Mouse (Mus musculus) intestine, embryonic 16.5 days (tissue): ENCODE measurements at regions not wholly inside any gene's neighbourhood (a gene's known extent, or its start where the extent isn't known, plus 50 kb on each side); places are given as distances from the start of the nearest gene placed in this dataset.

Experiments used
- ATAC-seq: fragments of 200-750 bp; cut with Nextera tagmentation; 2 replicates; pipeline ENCODE4 v1.8.0; 2017; ENCODE audit warnings: moderate TSS enrichment, moderate library complexity
- H3K27ac ChIP-seq: fragments of 300-500 bp; sonication (generic); 2 replicates; pipeline ENCODE4 v1.5.1; 2014; ENCODE audit warnings: mild to moderate bottlenecking, low read length
- H3K27me3 ChIP-seq: fragments of 300-500 bp; sonication (generic); replicated peaks from 2 replicates; pipeline ENCODE4 v1.6.1; 2014; ENCODE audit warnings: low read length, control low read depth, mixed read lengths; ENCODE audit not compliant: control insufficient read depth, insufficient read depth
- H3K36me3 ChIP-seq: fragments of 300-500 bp; sonication (generic); 2 replicates; pipeline ENCODE4 v1.6.1; 2014; ENCODE audit warnings: low read length, control low read depth; ENCODE audit not compliant: control insufficient read depth, insufficient read depth
- H3K4me1 ChIP-seq: fragments of 300-500 bp; sonication (generic); 2 replicates; pipeline ENCODE4 v1.6.1; 2014; ENCODE audit warnings: low read length, control low read depth, mixed read lengths; ENCODE audit not compliant: control insufficient read depth, insufficient read depth
- H3K4me2 ChIP-seq: fragments of 300-500 bp; sonication (generic); 2 replicates; pipeline ENCODE4 v1.6.1; 2014; ENCODE audit warnings: low read depth, low read length, control low read depth
- H3K4me3 ChIP-seq: fragments of 300-500 bp; sonication (generic); 2 replicates; pipeline ENCODE4 v1.5.1; 2014; ENCODE audit warnings: mild to moderate bottlenecking, low read length
- H3K9ac ChIP-seq: fragments of 300-500 bp; sonication (generic); 2 replicates; pipeline ENCODE4 v1.6.1; 2014; ENCODE audit warnings: low read depth, low read length
- H3K9me3 ChIP-seq: fragments of 300-500 bp; sonication (generic); 2 replicates; pipeline ENCODE4 v1.6.1; 2016; ENCODE audit warnings: low read length, control low read depth; ENCODE audit not compliant: control insufficient read depth
- WGBS: fragments of 180-500 bp; shearing (Covaris S2); extraction: QIAGEN DNeasy Blood & Tissue Kit; methylation state at CpG from one replicate; pipeline ENCODE4 v1.1.7; 2014; 5-methylcytosine and 5-hydroxymethylcytosine counted together

DNA sequence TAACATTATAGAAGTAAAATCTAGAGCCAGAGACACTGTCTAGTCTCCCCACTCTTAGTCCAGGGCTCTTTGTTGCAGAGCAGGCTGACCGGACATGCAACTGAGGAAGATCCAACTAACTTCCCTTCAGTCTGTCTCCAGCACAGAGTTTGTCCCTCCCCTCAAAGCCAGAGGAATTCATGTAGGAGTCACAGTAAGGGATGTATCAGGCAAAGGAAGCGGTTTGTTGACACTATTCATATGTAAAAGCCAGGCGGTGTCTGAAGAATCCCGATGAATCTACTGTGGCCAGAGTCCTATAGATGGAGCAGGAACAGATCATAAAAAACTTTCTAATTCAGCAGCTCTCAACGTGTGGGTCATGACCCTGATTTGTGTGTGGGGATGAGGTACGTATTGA is 179.7 kb upstream of the Foxn2 start:
- no peaks in the 10 kb centered on the region for H3K36me3 ChIP-seq
- H3K9ac ChIP-seq = no peak overlapping the region
- no peak overlapping the region for H3K4me3 ChIP-seq
- H3K4me2 ChIP-seq = no peak overlapping the region
- H3K9me3 ChIP-seq = no peaks in the 10 kb centered on the region
- no peak for ATAC-seq
- H3K4me1 ChIP-seq = peaks cover 9% of the 10 kb centered on the region; the same call in 1 of the 2 replicates
- 52% methylated on average over 6 of the region's 6 CpGs for WGBS
- no peaks in the 10 kb centered on the region for H3K27me3 ChIP-seq
- H3K27ac ChIP-seq = no peak overlapping the region

DNA sequence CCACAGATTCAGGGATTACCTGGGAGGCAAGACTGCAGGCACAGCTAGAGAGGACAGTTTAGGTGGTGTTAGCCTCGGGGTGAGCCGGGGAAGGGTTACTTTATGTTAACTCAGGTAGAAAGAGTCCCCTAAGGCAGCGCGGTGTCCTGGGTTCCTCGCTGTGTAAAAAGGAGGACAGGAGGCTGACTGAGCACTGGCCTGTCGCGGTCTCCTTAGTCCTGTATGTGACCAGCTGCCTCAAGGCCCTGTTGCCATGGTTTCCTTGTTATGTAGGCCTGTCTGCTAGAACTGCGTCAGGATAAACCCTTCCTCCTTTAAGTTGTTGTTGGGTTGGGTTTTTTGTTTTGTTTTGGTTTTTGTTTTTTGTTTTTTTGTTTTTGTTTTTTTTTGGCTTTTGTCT is 179.0 kb upstream of the Foxn2 start:
- no peaks in the 10 kb centered on the region for H3K27me3 ChIP-seq
- no peak overlapping the region for H3K4me2 ChIP-seq
- H3K36me3 ChIP-seq = no peaks in the 10 kb centered on the region
- H3K4me1 ChIP-seq = peaks cover 8% of the 10 kb centered on the region; the same call in 1 of the 2 replicates
- no peak overlapping the region for H3K9ac ChIP-seq
- H3K9me3 ChIP-seq = no peaks in the 10 kb centered on the region
- no peak overlapping the region for H3K4me3 ChIP-seq
- no peak overlapping the region for H3K27ac ChIP-seq
- ATAC-seq = no peak
- 59% methylated on average over 8 of the region's 8 CpGs for WGBS

GRCm38 (mm10) chr17:88262326-88263187 is 178.0 kb upstream of the Foxn2 start:
- Histone ChIP-seq H3K9ac (no peak overlapping the region), H3K9me3 (no peaks in the 10 kb centered on the region), H3K4me2 (no peak overlapping the region), H3K36me3 (no peaks in the 10 kb centered on the region), H3K4me1 (0 out of 2 replicates have a peak, but pooled peaks cover 3% of the 10 kb centered on the region), H3K27me3 (no peaks in the 10 kb centered on the region), H3K4me3 (no peak overlapping the region), H3K27ac (no peak overlapping the region)
- 73% methylated on average over 13 of the region's 13 CpGs for WGBS
- ATAC-seq = no peak

DNA sequence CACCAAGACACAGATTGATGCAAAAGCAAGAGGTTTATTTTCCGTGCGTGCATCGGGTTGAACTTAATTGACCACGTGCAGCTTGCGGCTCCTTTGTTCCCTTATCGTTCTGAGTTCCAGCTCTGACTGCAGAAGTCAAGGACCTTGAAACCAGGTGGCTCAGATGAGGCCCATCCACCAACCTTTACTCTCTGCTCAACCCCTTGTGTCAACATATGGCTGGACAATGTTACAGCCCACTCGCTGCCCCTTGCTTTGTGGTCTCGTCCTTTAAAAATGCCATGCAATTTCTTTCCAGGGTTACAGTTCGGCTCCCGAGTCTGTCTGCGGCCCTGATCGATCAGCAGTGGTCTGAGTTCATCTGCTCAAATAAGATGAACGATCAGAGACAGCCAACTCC is 175.2 kb upstream of the Foxn2 start:
- ATAC-seq = no peak
- Histone ChIP-seq H3K4me1 (0 out of 2 replicates have a peak, but pooled peaks cover 3% of the 10 kb centered on the region), H3K4me3 (no peak overlapping the region), H3K9ac (no peak overlapping the region), H3K36me3 (no peaks in the 10 kb centered on the region), H3K27me3 (no peaks in the 10 kb centered on the region), H3K4me2 (no peak overlapping the region), H3K9me3 (no peaks in the 10 kb centered on the region), H3K27ac (no peak overlapping the region)
- WGBS = 80% methylated on average over 13 of the region's 13 CpGs

DNA sequence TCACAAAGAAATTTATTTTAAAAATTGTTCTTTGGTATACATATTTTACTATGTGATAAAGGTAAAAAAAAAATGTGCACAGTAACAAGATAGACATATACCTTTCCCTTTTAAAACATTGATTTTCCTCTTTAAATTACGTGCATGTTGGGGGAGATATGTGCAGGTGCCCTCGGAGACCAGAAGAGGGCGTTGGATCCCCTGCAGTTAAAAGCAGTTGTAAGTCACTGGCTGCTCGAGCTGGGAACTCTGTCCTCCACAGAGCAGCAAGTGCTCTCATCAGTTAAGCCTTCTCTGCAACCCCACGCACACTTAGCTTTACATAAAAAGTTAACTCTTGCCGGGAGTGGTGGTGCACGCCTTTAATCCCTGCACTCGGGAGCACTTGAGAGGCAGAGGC is 172.3 kb upstream of the Foxn2 start:
- H3K4me1 ChIP-seq = no peaks in the 10 kb centered on the region
- H3K27me3 ChIP-seq = no peaks in the 10 kb centered on the region
- ATAC-seq = no peak
- no peak overlapping the region for H3K9ac ChIP-seq
- no peak overlapping the region for H3K4me3 ChIP-seq
- H3K9me3 ChIP-seq = no peaks in the 10 kb centered on the region
- no peak overlapping the region for H3K27ac ChIP-seq
- WGBS = 82% methylated on average over 8 of the region's 8 CpGs
- H3K4me2 ChIP-seq = no peak overlapping the region
- H3K36me3 ChIP-seq = no peaks in the 10 kb centered on the region

- Histone ChIP-seq H3K9ac (no peak overlapping the region), H3K4me2 (no peak overlapping the region), H3K4me1 (no peaks in the 10 kb centered on the region), H3K4me3 (no peak overlapping the region), H3K27me3 (no peaks in the 10 kb centered on the region), H3K9me3 (no peaks in the 10 kb centered on the region), H3K27ac (no peak overlapping the region), H3K36me3 (no peaks in the 10 kb centered on the region)
- 97% methylated on average over 14 of the region's 14 CpGs for WGBS
- no peak for ATAC-seq
These were observed 171.7 kb upstream of the Foxn2 start for GRCm38 (mm10) chr17:88268802-88269201.

DNA sequence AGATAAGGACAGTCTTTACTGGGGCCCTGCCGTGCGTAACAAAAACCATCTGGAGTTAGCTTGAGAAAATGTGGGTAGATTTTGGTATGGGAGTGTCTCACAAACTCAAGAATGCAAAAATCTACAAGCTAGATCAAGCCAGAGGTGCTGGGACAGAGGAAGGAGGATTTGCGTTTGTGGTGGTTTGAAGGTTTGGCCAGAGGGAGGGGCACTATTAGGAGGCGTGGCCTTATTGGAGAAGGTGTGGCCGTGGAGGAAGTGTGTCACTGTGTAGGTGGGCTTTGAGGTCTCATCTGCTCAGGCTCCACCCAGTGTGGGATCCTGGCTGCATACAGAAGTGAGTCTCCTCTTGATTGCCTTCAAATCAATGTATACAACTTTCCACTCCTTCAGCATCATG is 169.6 kb upstream of the Foxn2 start:
- Histone ChIP-seq H3K36me3 (no peaks in the 10 kb centered on the region), H3K4me1 (peaks cover 5% of the 10 kb centered on the region), H3K27me3 (no peaks in the 10 kb centered on the region), H3K9ac (no peak overlapping the region), H3K4me2 (no peak overlapping the region), H3K4me3 (no peak overlapping the region), H3K27ac (no peak overlapping the region), H3K9me3 (no peaks in the 10 kb centered on the region)
- no peak for ATAC-seq
- WGBS = 76% methylated on average over 5 of the region's 5 CpGs

- no peak overlapping the region for H3K4me3 ChIP-seq
- peaks cover 5% of the 10 kb centered on the region for H3K4me1 ChIP-seq
- no peak overlapping the region for H3K27ac ChIP-seq
- no peak for ATAC-seq
- H3K9me3 ChIP-seq = no peaks in the 10 kb centered on the region
- H3K36me3 ChIP-seq = no peaks in the 10 kb centered on the region
- no peaks in the 10 kb centered on the region for H3K27me3 ChIP-seq
- no peak overlapping the region for H3K4me2 ChIP-seq
- H3K9ac ChIP-seq = no peak overlapping the region
- 91% methylated on average over 5 of the region's 5 CpGs for WGBS
These were observed 168.3 kb upstream of the Foxn2 start for GRCm38 (mm10) chr17:88272161-88272560.

- 86% methylated on average over 9 of the region's 9 CpGs for WGBS
- Histone ChIP-seq H3K27me3 (no peaks in the 10 kb centered on the region), H3K9ac (no peak overlapping the region)
These were observed 167.0 kb upstream of the Foxn2 start for GRCm38 (mm10) chr17:88273520-88273919.

More at GRCm38 (mm10) chr17:88273520-88273919, 167.0 kb upstream of the Foxn2 start:
- Histone ChIP-seq H3K4me2 (no peak overlapping the region), H3K9me3 (no peaks in the 10 kb centered on the region), H3K4me1 (peaks cover 5% of the 10 kb centered on the region), H3K36me3 (no peaks in the 10 kb centered on the region), H3K27ac (no peak overlapping the region), H3K4me3 (no peak overlapping the region)
- no peak for ATAC-seq
